Mouse (Mus musculus) myocyte (in vitro differentiated cells): ENCODE measurements around the gene 2700049A03Rik. TPM values are rescaled to one million over a fixed set of nuclear protein-coding genes. Genes with fewer than 3 reads are reported as not detected.

ENCODE experiments used
- H3K27me3 ChIP-seq: one replicate; pipeline ENCODE4 v1.6.1; 2011; ENCODE audit not compliant: control insufficient read depth, insufficient read depth, insufficient read length
- H3K36me3 ChIP-seq: one replicate; pipeline ENCODE4 v1.6.1; 2011; ENCODE audit not compliant: control insufficient read depth, insufficient read depth
- H3K4me2 ChIP-seq: one replicate; pipeline ENCODE4 v1.6.1; 2011; ENCODE audit warnings: low read depth, control low read depth
- H3K4me3 ChIP-seq: one replicate; pipeline ENCODE4 v1.5.1; 2011; ENCODE audit warnings: mild to moderate bottlenecking, control low read depth, moderate library complexity
- H3K79me2 ChIP-seq: one replicate; pipeline ENCODE4 v1.6.1; 2011; ENCODE audit not compliant: control insufficient read depth, insufficient read depth
- H3ac ChIP-seq: one replicate; pipeline ENCODE4 v1.6.1; 2011; ENCODE audit not compliant: control insufficient read depth, insufficient read length
- CEBPB ChIP-seq: IDR thresholded peaks from 2 replicates; pipeline ENCODE4 v1.6.1; 2011; ENCODE audit warnings: mild to moderate bottlenecking, moderate library complexity; ENCODE audit not compliant: poor library complexity, insufficient read depth, severe bottlenecking
- E2F4 ChIP-seq: IDR thresholded peaks from one replicate; pipeline ENCODE4 v1.6.1; 2011; ENCODE audit warnings: mild to moderate bottlenecking, control low read depth, moderate library complexity; ENCODE audit not compliant: insufficient read depth
- MAX ChIP-seq: IDR thresholded peaks from one replicate; pipeline ENCODE4 v1.6.1; 2011; ENCODE audit warnings: low read depth, mild to moderate bottlenecking, control low read depth
- MYOD1 ChIP-seq, 3 experiments: IDR thresholded peaks; one replicate each; pipeline ENCODE4 v1.6.1; 2011; ENCODE audit warnings: control low read depth in 2 of 3, low read depth in 2 of 3, mild to moderate bottlenecking in 2 of 3, moderate library complexity in 1 of 3; ENCODE audit not compliant: insufficient read length in 2 of 3, control insufficient read depth in 1 of 3
- MYOG ChIP-seq, 3 experiments: IDR thresholded peaks; one replicate each; pipeline ENCODE4 v1.6.1; 2011; ENCODE audit warnings: control low read depth in 2 of 3, low read depth in 2 of 3, mild to moderate bottlenecking in 2 of 3; ENCODE audit not compliant: insufficient read length in 2 of 3, control insufficient read depth in 1 of 3, insufficient read depth in 1 of 3
- POLR2A ChIP-seq: IDR thresholded peaks from one replicate; pipeline ENCODE4 v1.6.1; 2011; ENCODE audit warnings: low read depth, mild to moderate bottlenecking, control low read depth, moderate library complexity; ENCODE audit not compliant: insufficient read length
- POLR2AphosphoS2 ChIP-seq: IDR thresholded peaks from one replicate; pipeline ENCODE4 v1.6.1; 2011; ENCODE audit warnings: low read depth, control low read depth; ENCODE audit not compliant: insufficient read length
- REST ChIP-seq: IDR thresholded peaks from one replicate; pipeline ENCODE4 v1.6.1; 2011; ENCODE audit warnings: mild to moderate bottlenecking, control low read depth, moderate library complexity; ENCODE audit not compliant: insufficient read depth, insufficient read length
- SRF ChIP-seq: IDR thresholded peaks from one replicate; pipeline ENCODE4 v1.6.1; 2011; ENCODE audit warnings: low read depth; ENCODE audit not compliant: control insufficient read depth, insufficient read length
- TCF12 ChIP-seq: IDR thresholded peaks from one replicate; pipeline ENCODE4 v1.6.1; 2011; ENCODE audit warnings: mild to moderate bottlenecking, control low read depth; ENCODE audit not compliant: poor library complexity, insufficient read depth, severe bottlenecking
- TCF3 ChIP-seq: IDR thresholded peaks from one replicate; pipeline ENCODE4 v1.6.1; 2011; ENCODE audit warnings: low read depth, control low read depth; ENCODE audit not compliant: insufficient read length
- USF1 ChIP-seq: IDR thresholded peaks from one replicate; pipeline ENCODE4 v1.6.1; 2011; ENCODE audit warnings: low read depth, mild to moderate bottlenecking, control low read depth, moderate library complexity
- polyA plus RNA-seq: library from polyadenylated mRNA; unstranded; fragments of >200 nt; fragmentation: generic; extraction: Trizol; gene quantifications from one replicate; pipeline ENCODE4 v1.2.1, GENCODE M21; 2012; ENCODE audit warnings: missing spikeins

The 2700049A03Rik gene
- polyA plus RNA-seq, 1 experiment = 1.9 TPM

- Histone ChIP-seq H3K4me3 (no peak overlapping the region), H3K4me2 (no peak overlapping the region), H3K79me2 (no peaks in the 10 kb centered on the region), H3K27me3 (no peaks in the 10 kb centered on the region), H3K36me3 (peaks cover 25% of the 10 kb centered on the region), H3ac (no peak overlapping the region)
- TF ChIP-seq USF1 = no peak
- no peak for TF ChIP-seq MYOG (IDR thresholded peaks at IDR 0.05; ENCODE audit: control insufficient read depth in 1 of 3, insufficient read depth in 1 of 3, insufficient read length in 2 of 3, low read depth in 2 of 3)
- no peak for TF ChIP-seq TCF12
- TF ChIP-seq E2F4 = no peak
- TF ChIP-seq MAX = no peak
- TF ChIP-seq POLR2AphosphoS2 = no peak
- no peak for TF ChIP-seq CEBPB
- TF ChIP-seq POLR2A = no peak
- TF ChIP-seq TCF3 = no peak
- TF ChIP-seq REST = no peak
- no peak for TF ChIP-seq SRF
- TF ChIP-seq MYOD1 (IDR thresholded peaks at IDR 0.05; ENCODE audit: control insufficient read depth in 1 of 3, insufficient read length in 2 of 3, low read depth in 2 of 3) = no peak
Observed at GRCm38 (mm10) chr12:71149456-71149855, 12.8 kb downstream of the 2700049A03Rik start.

- Histone ChIP-seq H3K4me3 (no peak overlapping the region), H3K4me2 (no peak overlapping the region), H3K79me2 (no peaks in the 10 kb centered on the region), H3K36me3 (peaks cover 30% of the 10 kb centered on the region), H3K27me3 (no peaks in the 10 kb centered on the region), H3ac (no peak overlapping the region)
- TF ChIP-seq CEBPB = no peak
Observed at GRCm38 (mm10) chr12:71150167-71150566, 13.5 kb downstream of the 2700049A03Rik start.

GRCm38 (mm10) chr12:71154979-71155378 lies 18.3 kb downstream of the 2700049A03Rik start:
- Histone ChIP-seq H3K36me3 (peaks cover 36% of the 10 kb centered on the region), H3K4me3 (no peak overlapping the region), H3K79me2 (no peaks in the 10 kb centered on the region), H3ac (no peak overlapping the region), H3K4me2 (no peak overlapping the region), H3K27me3 (no peaks in the 10 kb centered on the region)
- TF ChIP-seq MYOD1 (IDR thresholded peaks at IDR 0.05; ENCODE audit: control insufficient read depth in 1 of 3, insufficient read length in 2 of 3, low read depth in 2 of 3) (no peak), TCF12 (no peak), REST (no peak), USF1 (no peak), MYOG (IDR thresholded peaks at IDR 0.05; ENCODE audit: control insufficient read depth in 1 of 3, insufficient read depth in 1 of 3, insufficient read length in 2 of 3, low read depth in 2 of 3) (no peak), CEBPB (no peak), POLR2AphosphoS2 (no peak), MAX (no peak), E2F4 (no peak), POLR2A (no peak), TCF3 (no peak), SRF (no peak)

- TF ChIP-seq SRF (no peak), MYOD1 (IDR thresholded peaks at IDR 0.05; ENCODE audit: control insufficient read depth in 1 of 3, insufficient read length in 2 of 3, low read depth in 2 of 3) (no peak), MYOG (IDR thresholded peaks at IDR 0.05; ENCODE audit: control insufficient read depth in 1 of 3, insufficient read depth in 1 of 3, insufficient read length in 2 of 3, low read depth in 2 of 3) (no peak), CEBPB (no peak), POLR2A (no peak), TCF3 (no peak), POLR2AphosphoS2 (no peak), E2F4 (no peak), TCF12 (no peak), USF1 (no peak), MAX (no peak), REST (no peak)
- Histone ChIP-seq H3K4me3 (no peak overlapping the region), H3K4me2 (no peak overlapping the region), H3K36me3 (peaks cover 50% of the 10 kb centered on the region), H3K27me3 (no peaks in the 10 kb centered on the region), H3K79me2 (no peaks in the 10 kb centered on the region), H3ac (no peak overlapping the region)
Observed at GRCm38 (mm10) chr12:71157974-71158373, 21.3 kb downstream of the 2700049A03Rik start.

- H3K4me2 ChIP-seq = no peak overlapping the region
- no peak overlapping the region for H3ac ChIP-seq
- TF ChIP-seq POLR2A = no peak
- TF ChIP-seq MYOD1 (IDR thresholded peaks at IDR 0.05; ENCODE audit: control insufficient read depth in 1 of 3, insufficient read length in 2 of 3, low read depth in 2 of 3) = no peak
- TF ChIP-seq POLR2AphosphoS2 = no peak
- TF ChIP-seq MAX = no peak
- no peaks in the 10 kb centered on the region for H3K79me2 ChIP-seq
- no peaks in the 10 kb centered on the region for H3K27me3 ChIP-seq
- H3K36me3 ChIP-seq = peaks cover 34% of the 10 kb centered on the region
- no peak overlapping the region for H3K4me3 ChIP-seq
Observed at GRCm38 (mm10) chr12:71164410-71164809, 27.8 kb downstream of the 2700049A03Rik start.
